Mouse (Mus musculus): ENCODE data around the gene Spn.

- TF ChIP-seq CTCF (IDR thresholded peaks at IDR 0.05; ENCODE audit: low read depth) (no peak), EP300 (IDR thresholded peaks at IDR 0.05; ENCODE audit: low read depth) (no peak)
Measured at GRCm38 (mm10) chr7:127180783-127181182, 43.2 kb upstream of the Spn start.

Data from heart, postnatal 0 days (tissue).